Mouse (Mus musculus): ENCODE measurements around the gene A630095N17Rik.
"Not testable (repeated sequence)": the region's sequence is repeated elsewhere in the genome, so short reads cannot be mapped to it uniquely, and the experiment has no call there.

A630095N17Rik gene

DNA sequence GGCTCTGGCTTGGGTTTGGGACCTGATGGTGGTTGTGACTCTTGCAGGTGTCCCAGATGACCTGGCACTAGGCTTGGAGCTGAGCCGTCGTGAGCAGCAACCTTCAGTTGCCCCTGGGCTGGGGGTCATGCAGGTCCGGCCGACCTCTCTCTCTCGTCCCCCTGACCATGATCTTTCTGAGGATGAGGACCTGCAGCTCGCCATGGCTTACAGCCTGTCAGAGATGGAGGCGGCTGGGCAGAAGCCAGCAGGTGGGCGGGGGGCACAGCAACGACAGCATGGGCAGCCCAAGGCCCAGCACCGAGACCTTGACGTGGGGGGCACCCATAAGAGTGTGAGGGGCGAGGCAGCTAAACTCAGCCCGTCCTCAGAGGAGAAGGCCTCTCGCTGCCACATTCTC lies 11.5 kb upstream of the A630095N17Rik start:
- DNase-seq (ENCODE audit: low spot score in 2 of 2), result no peak

DNA sequence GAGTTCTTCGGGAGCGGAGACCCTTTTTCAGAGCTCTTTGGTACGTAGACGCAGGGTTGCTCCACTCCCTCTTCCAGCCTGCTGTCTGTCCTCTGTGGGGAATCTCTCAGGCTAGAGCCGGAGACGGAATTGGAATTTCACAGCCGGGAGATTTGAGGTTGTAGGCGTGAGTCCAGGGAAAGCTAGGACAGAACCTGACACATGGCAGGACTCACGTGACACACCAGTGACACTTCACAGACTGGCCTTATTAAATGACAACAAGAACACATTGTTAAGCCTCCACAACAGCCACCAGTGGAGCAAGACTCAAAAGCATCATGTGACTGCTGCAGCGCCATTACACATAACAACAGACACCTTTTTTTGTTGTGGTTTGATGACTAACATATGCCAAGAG lies 7.7 kb upstream of the A630095N17Rik start:
- DNase-seq (ENCODE audit: low spot score in 2 of 2), result no peak

DNA sequence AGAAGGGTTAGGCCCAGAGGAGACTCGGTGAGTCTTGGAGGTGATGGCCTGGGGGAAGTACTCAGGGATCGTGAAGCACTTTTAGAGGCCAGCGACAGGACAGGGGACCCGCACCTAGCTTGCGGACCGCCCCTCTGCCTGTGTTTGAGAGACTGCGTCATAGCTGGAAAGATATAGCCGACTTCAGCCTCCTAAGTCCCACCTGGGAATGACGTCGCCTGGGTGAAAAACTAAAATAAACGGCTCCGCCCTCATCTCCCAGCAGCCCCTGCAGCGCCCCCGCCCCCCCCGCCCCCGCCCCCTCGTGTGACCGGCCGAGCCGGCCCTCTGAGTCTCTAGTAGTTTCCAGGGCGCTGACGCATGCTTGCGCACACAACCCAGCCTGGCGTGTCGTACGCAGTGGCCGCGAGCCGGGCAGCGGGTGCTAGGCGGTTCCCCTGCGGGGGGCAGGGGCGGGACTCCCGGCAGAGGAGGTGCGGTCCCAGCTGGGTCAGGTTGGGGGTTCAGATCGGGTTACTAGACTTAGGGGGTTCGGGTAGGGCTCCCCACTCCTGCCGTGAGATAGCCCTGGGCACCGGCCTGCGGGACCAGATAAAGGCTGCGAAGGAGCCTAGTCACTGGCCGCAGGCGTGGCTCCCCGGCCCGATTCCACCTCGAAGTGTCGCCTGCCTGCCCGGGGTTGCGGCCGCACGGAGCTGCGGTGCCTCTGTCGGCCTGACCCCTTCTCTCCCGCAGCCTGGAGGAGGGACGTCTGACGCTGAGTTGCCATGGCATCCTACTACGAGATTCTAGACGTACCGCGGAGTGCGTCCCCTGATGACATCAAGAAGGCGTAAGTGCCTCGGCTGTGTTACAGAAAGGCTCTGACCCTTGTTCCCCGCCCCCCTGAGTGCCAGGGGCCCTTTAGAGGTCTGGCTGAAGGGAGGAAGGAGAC lies 4.5 kb upstream of the A630095N17Rik start, which contains the start of gene Dnajb2:
Gene Dnajb2, plus strand, starts transcription at position 290 of the 934 bp plus-strand sequence.
- peak; percentile 81 to 88 for DNase-seq (ENCODE audit: low spot score in 2 of 2)

DNA sequence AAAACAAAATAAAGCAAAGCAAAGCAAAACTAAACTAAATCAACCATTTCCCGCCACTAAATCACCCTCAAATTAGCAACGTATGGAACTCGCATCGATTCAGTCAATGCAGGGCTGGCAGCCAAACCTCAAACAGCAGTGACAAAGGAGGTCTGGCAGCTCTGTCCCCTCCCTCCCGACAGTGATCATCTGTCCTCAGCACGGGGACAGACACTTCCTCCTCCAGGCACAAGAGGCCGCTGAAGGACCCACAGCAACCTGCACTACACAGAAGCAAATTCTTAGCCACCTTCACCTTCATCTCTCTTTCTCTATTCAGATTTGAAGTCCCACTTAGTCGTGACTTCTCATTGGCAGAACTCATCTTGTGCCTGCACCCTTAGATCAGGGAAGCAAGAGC lies 2.7 kb upstream of the A630095N17Rik start:
- peak; percentile 77 to 79 for DNase-seq (ENCODE audit: low spot score in 2 of 2)

DNA sequence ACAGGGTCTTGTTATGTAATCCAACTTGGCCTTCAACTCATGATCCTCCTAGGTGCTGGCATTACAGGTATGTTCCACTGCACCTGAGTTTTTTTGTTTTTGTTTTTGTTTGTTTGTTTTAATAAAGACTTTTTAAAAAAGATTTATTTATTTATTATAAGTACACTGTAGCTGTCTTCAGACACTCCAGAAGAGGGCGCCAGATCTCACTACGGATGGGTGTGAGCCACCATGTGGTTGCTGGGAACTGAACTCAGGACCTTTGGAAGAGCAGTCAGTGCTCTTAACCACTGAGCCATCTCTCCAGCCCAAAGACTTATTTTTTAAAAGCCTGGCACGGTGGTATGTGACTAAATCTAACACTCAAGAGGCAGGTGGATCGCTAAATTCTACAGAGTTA lies 587 bp upstream of the A630095N17Rik start:
- DNase-seq (ENCODE audit: low spot score in 2 of 2), result not testable (repeated sequence)

DNA sequence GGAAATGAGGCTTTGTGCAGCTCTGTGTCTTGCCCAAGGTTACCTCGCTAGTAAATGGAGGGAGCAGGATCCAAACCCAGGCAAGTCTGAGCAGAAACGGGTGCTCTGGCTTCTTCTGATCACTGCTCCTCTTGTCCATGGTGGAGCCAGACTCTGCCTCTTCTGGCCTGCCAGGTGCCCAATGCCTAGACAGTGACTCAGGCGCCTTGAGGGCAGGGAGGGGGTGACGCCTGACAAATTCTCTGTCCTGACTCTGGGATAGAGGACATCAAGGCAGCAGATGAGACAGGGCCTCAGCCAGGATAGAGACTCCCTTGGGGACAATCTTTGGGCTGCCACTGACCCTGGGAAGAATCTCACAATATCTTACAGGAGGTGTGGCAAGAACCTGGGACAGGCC lies 678 bp downstream of the A630095N17Rik start:
- DNase-seq (ENCODE audit: low spot score in 2 of 2), result no peak

DNA sequence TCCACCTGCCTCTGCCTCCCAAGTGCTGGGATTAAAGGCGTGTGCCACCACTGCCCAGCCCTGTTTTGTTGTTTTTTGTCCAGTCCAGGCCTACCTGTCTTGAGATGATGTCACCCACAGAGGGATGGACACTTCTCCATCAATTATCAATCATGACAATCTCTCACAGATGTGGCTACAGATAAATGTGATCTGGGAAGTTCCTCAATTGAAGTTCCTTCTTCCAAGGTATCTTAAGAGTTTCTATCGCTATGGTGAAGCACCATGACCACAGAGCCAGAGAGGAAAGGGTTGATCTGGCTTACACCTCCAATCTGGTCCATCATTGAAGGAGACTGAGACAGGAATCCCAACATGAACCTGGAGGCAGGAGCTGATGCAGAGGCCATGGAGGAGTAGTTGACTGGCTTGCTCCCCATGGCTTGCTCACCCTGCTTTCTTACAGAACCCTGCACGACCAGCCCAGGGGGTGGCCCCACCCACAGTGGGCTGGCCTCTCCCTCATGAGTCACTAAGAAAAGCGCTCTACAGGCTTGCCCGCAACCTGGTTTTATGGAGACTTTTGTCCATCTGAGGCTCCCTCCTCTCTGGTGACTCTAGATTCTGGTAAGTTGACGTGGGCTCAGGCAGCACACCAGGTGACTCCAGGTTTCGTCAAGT lies 1.4 kb downstream of the A630095N17Rik start:
- no peak for DNase-seq (ENCODE audit: low spot score in 2 of 2)

DNA sequence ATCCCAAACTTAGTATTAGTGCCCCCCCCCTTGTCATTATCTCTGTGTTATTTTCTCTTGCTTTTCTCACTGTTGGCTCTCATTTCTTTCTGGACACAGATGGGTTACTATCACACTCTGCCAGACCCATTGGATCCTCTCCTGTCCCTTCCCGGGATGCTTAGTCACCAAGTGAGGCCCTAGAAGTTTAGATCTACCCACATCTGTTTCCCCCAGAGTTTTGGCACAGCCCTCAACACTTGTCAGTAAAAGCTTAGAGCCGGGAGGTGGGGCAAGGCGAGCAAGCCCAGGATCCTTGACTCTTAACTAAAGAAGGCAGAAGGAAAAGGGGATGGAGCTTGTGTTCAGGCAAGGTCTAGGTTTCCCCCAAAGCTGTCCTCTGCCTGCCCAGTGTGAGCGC lies 2.7 kb downstream of the A630095N17Rik start:
- no peak for DNase-seq (ENCODE audit: low spot score in 2 of 2)

DNA sequence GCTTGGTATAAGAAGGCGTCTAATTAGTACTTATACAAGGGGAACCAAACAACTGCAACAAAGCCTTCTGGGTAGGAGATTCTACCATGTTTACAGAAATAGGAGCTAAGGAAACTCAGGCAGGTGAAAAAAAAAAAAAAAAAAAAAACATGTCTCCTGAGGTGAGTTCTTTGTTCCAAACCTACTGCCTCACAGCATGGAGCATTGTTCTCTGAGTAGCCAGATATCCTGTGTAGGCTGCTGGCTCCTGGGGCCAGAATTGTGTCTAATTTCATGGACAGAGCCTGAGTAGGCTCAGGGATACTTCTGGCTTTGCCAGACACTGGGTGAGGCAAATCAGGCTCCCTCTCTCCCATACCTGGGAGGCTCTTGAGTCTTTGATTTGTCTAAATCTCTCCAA lies 4.2 kb downstream of the A630095N17Rik start:
- DNase-seq (ENCODE audit: low spot score in 2 of 2), result no peak

DNA sequence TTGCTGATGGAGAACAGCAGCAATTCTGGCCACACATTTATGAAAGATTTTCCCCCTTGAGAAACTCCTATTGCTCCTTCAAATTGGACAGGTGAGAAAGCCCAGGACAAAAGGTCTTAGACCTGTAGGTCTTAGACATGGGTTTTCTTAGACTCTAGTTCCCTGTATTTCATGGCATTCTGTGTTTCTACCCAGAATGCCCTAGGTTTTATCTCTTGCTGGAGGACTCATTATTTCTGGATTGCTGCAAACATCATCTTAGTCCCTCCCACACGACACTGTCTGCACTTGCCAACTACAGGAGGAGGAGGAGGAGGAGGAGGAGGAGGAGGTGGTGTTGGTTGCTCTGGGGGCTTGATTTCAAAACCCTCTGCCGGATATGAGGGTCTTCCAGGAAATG lies 5.8 kb downstream of the A630095N17Rik start:
- DNase-seq (ENCODE audit: low spot score in 2 of 2), result no peak

DNA sequence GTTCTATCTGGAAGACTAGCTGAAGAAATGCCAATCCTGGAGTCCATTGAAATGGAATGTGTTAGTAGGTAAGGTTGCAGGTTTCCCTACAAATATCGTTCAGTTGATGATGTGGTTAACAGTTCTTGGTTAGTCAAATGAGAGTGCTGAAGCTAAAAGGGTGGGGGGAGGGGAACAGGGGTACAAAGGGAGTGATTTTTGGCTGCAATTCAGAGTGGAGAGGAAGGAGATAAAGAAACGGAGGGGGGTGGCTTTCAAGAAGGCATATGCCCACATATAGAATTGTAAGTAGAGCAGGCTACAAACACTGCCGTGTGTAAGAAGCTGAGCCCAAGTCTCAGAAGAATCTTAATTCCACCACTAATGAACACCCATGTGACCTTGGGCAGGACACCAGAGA lies 6.4 kb downstream of the A630095N17Rik start:
- DNase-seq (ENCODE audit: low spot score in 2 of 2), result no peak

DNA sequence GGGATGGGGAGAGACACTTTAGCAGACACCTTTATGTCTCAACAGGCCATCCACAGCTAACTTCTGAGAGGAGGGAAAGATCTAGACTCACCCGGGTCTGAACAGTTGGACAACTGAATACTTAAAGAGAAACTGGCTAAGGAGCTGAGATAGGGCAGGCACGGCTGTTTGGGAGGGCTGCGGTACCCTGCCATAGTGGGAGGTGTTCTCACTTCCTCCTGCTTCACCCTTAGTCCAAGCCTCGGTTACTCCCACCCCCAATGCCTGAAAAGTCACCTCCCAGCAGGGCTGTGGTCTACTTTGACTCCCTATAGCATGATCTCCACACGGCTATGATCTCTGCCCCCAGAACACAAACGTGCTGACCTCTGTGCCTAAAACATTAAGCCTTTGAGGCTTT lies 8.4 kb downstream of the A630095N17Rik start:
- DNase-seq (ENCODE audit: low spot score in 2 of 2), result no peak

DNA sequence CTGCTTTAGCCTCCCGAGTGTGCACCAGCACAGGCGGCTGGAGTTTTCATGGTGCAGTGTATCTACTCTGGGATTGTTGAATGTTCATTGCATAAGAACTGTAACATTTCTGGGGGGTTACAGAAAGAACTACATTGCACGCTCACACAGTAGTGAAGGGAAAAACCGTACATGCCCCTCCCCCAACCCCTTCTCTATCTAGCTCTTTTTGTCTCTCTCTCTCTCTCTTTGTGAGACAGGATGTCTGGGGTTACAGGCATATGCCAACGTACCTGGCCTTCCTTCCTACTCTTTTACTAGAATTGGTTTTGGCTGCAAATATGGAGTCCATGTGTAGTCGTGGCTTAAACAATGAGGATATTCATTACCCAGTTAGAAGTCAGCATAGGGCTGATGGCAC lies 9.0 kb downstream of the A630095N17Rik start:
- no peak for DNase-seq (ENCODE audit: low spot score in 2 of 2)

DNA sequence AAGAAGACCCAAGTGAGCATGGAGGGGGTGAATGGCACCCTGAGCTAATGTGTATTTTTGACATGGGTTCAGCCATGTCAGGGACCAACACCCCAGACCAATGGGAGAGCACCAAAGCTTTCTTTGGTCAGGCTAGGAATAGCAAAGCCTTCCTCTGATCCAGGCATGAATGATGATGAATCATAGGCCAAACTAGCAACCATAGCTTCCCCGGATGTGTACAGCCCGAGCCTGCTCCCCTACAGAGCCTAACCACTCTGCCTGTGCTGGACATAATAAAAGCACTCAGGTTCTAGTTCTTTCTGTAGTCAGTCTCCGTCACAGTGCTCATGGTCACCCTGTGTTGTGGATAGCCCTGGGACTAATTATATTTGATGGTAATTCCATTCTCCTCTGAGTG lies 10.4 kb downstream of the A630095N17Rik start:
- DNase-seq (ENCODE audit: low spot score in 2 of 2), result no peak

DNA sequence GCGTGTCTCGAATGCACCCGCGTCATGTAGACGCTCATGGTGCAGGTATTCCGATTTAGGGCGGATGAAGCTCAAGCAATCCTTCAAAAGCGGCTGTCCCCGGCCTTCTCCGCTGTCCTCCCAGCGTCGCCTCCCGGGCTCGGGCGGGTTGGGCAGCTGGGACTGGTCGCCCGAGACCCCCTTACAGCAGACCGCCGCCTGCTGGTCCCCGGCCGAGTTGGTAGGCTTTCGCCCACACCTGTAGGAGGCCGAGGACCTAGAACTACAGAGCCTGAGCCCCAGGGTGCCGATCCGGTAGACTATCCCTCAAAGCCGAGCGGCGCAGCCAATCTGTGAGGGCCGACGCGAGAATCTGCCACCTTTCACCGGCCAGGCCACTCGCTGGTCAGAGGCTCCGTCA lies 12.4 kb downstream of the A630095N17Rik start, which contains the start of gene Tuba4a:
Gene Tuba4a, minus strand, starts transcription at position 335 of the 400 bp plus-strand sequence.
- DNase-seq (ENCODE audit: low spot score in 2 of 2), result no peak

DNA sequence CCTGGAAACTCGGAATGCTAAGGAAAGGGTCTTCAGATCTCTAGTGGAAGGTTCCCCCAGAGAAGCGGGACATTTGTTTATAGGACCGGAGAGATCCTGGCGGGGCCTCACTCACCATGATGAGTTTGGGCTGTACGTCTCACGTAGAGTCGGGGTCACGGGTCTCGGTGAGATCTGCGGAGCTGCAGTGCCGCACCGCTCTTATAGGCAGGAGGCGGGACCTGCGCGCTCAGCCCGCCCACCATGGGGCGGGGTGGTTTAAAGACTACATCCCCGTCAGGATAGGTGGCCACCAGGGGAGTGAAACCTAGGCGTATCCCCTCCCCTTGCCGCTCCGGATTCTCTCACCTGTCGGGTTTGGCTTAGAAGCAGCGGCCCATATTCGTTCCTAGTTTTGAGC lies 12.8 kb downstream of the A630095N17Rik start:
- peak; percentile 93 for DNase-seq (ENCODE audit: low spot score in 2 of 2)

DNA sequence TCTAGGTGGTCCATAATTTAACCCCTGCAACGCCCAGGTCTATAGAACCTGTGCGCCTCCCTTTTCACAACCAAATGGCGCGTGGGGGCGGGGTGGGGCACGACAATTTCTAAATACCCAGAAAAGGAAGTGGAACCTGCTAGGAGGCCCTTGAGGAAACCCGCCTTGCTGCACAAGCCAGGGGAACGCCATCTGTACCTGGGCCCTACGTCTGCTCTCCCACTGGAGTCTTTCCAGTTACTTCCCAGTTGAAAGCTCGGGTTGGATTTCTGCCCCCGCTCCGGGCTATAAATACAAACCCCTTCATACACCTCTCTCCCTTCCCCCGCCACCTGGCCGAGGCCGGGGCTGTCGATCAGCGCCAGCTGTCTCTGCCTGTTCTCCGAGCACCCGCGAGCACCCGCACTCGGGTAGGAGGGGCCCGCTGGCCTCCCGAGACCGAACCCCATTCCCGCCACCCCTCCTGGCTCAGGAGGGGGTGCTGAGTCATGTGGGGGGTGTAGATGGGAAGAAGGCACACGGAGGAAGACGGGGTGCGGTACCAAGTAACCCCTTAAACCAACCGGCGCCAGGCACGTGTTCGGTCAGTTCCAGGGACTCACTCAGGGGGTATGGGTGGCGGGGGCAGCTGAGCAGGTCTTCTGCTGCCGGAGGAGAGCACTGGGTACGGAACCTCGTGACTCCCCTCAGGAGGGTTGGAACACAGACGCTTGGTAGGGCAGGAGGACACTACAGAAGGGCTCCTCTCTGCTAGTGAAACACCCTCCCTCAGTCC lies 13.5 kb downstream of the A630095N17Rik start:
- DNase-seq (ENCODE audit: low spot score in 2 of 2), result peak; percentile 72

DNA sequence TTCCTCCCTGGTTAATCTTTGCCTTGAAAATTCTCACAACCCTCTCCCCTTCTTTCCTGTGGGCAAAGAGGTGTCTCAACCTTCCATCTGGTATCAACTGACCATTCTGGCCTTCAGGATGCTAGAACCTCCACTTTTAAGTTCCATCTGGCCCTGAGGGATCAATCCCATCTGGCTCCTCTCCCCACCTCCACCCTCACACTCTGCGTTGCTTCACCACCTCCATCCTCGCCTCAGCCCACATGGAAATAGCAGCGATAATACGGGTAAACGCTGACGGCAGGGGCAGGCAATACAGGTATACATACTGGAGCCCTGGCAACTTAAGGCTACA lies 14.0 kb downstream of the A630095N17Rik start:
- DNase-seq (ENCODE audit: low spot score in 2 of 2), result peak in 1 of 2 experiments; percentile 59

DNA sequence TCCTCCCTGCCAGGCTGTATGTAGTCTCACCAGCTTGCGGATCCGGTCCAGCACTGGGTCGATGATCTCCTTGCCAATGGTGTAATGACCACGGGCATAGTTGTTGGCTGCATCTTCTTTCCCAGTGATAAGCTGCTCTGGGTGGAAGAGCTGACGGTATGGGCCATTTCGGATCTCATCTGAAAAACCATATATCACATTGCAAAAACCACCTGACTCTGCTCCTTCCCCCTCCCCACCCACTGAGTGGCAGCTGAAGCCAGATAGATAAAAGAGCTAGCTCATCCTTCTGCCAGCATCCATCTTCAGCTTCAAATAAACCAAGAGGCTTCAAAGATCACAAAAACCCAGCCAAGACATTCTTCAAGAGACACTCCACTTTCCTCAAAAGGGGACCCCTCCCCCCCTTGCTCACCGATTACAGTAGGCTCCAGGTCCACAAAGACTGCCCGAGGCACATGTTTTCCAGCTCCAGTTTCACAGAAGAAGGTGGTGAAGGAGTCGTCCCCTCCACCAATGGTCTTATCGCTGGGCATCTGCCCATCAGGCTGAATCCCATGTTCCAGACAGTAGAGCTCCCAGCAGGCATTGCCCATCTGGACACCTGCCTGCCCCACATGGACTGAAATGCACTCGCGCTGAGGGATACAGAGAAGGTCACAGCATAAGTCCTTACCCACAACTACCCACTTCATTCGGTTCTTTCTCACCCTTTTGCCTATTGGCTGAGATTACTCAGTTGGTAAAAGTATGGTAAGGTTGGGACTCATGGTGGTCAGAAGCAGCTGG lies 14.9 kb downstream of the A630095N17Rik start:
- no peak for DNase-seq (ENCODE audit: low spot score in 2 of 2)

DNA sequence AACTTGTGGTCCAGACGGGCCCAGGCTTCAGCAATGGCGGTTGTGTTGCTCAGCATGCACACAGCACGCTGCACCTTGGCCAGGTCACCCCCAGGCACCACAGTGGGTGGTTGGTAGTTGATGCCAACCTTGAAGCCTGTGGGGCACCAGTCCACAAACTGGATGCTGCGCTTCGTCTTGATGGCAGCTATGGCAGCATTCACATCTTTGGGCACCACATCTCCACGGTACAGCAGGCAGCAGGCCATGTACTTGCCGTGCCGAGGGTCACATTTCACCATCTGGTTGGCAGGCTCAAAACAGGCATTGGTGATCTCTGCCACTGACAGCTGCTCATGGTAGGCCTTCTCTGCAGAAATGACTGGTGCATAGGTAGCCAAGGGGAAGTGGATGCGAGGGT lies 16.1 kb downstream of the A630095N17Rik start:
- DNase-seq (ENCODE audit: low spot score in 2 of 2), result no peak

DNA sequence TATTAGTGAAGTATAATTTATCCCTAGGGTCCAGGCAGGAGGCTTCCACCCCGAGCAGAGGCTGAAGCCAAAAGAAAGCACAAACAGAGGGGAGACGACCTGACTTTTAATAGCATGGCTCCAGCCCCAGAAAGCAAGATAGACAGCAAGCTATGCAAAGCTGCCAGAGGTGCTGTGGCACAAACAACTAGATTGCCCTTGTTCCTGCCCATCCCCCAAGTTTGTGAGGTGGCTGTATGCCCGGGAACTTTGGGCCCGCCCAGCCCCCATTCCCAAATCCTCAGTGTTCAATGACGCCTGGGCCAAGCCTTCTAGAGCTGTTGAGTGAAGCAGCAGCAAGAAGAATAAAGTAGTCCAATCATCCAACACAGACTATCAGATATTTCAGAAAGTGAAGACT lies 17.0 kb downstream of the A630095N17Rik start:
- DNase-seq (ENCODE audit: low spot score in 2 of 2), result peak; percentile 63 to 73
